Mouse (Mus musculus) gastrocnemius, postnatal 25 days (tissue): Measurements from ENCODE around the gene Gm20219. TPM values are rescaled to one million over a fixed set of nuclear protein-coding genes. Genes with fewer than 3 reads are reported as not detected.

Source experiments
- DNase-seq: peaks from one replicate; pipeline ENCODE4 v3.0.0; 2022
- total RNA-seq, 2 experiments: library from RNA; stranded (reverse); gene quantifications; 1 replicate in 1 of 2; 2 replicates in 1 of 2; pipeline ENCODE4 v1.2.3; 2021

Gene Gm20219
- total RNA-seq, 2 experiments from 2014 or later = 0.43 to 0.78 TPM

DNA sequence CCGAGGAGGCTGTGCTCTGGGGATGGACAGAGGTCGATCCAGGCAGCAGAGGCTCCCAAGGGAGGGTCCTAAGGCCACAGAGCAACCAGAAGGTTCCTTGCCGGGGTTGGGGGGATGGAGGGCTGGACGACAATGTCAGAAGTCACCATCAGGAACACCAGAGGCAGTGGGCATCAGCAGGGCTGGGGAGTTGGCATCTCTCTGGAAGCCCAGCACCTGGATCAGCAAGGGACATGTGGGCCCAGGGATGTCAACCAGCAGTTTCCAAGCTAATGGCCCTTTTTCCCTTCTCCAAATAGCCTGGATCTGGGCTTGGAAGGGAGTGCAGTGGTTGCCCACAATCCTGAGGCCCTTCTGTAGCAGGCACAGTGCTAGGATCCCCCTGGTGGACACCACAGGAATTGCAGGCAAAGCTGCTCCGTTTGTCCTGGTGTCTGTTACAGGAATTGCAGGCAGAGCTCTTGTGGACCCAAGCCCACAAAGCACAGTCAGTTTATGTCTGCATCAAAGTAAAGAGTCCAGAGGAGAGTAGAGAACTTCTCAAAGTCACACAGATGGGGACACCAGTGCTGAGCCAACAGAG is 1.3 kb downstream of the Gm20219 start:
- DNase-seq = peak; percentile 30

- DNase-seq = no peak
These were observed 2.2 kb downstream of the Gm20219 start for GRCm38 (mm10) chr17:56551841-56552581.

GRCm38 (mm10) chr17:56550784-56551475 is 3.3 kb downstream of the Gm20219 start:
- no peak for DNase-seq

DNA sequence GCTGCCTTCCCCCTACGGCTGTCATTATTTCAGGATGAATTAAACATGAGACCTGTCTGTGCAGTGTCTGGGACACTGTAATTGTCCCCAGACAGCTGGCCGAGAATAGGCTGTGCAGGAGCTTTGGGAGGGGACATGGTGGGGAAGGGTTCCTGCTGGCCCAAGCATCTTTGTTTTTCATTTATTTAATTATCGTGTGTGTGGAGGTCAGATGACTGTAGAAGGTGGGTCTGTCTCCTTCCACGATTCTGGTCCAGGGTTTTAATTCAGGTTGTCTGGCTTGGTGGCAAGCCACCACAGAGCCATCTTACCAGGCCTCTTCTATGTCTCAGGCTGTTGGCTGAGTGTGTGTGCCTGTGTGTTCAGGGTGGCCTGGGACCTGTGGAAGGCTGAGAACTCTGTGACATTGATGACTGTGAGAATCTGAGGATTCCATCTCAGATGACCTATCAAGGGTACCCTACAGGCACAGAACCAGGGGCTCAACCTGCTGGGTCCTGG is 5.5 kb downstream of the Gm20219 start:
- DNase-seq = no peak

DNA sequence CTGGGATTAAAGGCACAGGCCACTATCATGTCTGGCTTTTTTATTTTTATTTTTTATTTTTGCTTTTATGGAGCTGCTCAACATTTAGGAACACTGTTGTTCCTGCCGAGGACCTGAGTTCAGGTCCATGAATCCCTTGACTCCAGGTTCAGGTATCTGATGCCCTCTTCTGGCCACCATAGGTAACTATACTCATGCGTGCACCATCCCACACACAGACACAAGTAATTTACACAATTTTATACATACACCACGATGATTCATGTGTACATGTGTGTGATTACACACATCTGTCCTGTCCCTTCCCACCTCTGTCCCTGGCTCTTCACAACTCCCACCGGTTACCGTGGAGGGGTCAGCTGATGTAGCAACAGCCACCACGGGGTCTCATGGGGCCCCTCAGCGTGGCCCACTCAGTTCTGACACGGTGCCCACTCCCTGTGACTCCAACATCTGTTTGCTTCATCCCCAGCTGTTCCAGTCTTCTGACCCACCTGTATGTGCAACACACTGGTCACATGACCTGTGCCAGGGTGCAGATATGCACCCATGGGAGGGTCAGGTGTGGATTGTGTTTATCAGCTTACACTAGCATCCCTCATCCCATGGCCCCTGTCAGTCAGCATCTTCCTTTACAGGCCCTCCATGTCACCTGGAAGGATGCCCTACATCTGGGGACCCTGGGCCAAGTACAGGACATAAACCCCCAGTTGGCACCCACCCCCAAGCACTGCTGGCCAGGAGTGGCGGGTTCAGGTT is 6.2 kb downstream of the Gm20219 start:
- DNase-seq = no peak

GRCm38 (mm10) chr17:56547116-56547845 is 6.9 kb downstream of the Gm20219 start:
- DNase-seq = peak; percentile 49

DNA sequence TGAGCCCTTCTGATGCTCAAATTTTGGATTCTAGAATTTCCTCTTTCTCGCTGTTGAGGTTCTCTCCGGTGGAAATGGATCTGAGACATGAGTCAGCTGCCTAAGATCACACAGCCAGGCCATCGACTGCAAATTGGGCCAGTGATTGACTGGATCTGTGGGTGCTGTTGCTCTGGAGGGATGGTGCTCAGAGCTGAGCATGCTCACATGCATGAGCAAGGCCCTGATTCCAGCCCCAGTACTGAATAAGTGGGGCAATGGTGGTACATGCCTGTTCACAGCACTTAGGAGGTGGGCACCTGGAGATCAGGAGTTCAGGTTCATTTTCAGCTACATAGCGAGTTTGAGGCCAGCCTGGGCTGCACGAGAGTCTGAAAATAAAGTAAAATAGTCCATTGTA is 7.6 kb downstream of the Gm20219 start:
- no peak for DNase-seq

- DNase-seq = no peak
These were observed 8.2 kb downstream of the Gm20219 start for GRCm38 (mm10) chr17:56545945-56546344.

- DNase-seq = no peak
These were observed 9.3 kb downstream of the Gm20219 start for GRCm38 (mm10) chr17:56544699-56545387.

DNA sequence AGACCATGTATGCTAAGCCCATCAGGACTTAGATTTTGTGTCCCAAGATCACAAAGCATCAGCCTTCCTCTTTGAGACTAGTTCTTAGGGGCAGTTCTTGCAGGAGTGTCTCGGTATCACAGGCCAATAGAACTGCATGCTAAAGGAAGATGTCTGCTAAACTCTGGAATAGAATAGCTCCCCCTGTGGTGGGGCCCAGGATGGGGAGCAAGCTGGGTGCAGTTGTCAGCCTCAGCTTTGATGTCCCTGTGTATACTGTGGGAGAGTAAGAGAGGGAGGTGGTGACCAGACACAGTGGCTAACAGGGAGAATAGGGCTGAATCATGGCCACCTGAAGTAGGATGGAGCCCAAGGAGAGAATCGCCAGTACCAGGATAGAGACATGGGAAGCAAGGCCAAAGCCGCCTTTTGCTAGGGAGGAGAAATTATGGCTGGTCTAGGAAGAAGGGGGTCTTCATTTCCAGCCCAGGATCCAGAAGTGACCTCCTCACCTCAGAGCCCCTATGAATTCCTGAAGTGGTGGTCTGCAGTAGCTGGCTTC is 10.4 kb downstream of the Gm20219 start:
- no peak for DNase-seq

GRCm38 (mm10) chr17:56542736-56543135 is 11.5 kb downstream of the Gm20219 start:
- DNase-seq = no peak

- DNase-seq = no peak
These were observed 13.6 kb downstream of the Gm20219 start for GRCm38 (mm10) chr17:56540562-56540975.

GRCm38 (mm10) chr17:56537912-56538311 is 16.3 kb downstream of the Gm20219 start:
- no peak for DNase-seq

DNA sequence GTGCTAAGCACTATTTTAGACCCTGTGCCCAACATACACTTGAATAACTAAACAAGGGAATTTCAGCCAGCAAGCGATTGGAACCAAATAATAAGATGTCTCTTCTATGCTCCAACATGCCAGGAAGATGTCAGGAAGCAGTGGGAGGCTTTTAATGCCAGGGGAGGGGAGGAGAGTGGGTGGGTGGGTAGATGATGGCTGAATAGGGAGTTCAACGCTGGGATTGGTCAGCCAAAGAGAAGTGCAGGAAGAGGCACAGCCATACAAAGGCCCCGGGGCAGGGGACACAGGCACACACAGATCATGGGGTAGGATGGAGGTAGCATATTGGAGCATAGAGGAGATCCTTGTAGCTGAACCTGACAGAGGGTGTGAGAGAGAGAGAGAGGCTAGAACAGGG is 17.3 kb downstream of the Gm20219 start:
- DNase-seq = no peak

- no peak for DNase-seq
These were observed 18.0 kb downstream of the Gm20219 start for GRCm38 (mm10) chr17:56536192-56536591.

GRCm38 (mm10) chr17:56524943-56525342 is 29.2 kb downstream of the Gm20219 start:
- DNase-seq = no peak

DNA sequence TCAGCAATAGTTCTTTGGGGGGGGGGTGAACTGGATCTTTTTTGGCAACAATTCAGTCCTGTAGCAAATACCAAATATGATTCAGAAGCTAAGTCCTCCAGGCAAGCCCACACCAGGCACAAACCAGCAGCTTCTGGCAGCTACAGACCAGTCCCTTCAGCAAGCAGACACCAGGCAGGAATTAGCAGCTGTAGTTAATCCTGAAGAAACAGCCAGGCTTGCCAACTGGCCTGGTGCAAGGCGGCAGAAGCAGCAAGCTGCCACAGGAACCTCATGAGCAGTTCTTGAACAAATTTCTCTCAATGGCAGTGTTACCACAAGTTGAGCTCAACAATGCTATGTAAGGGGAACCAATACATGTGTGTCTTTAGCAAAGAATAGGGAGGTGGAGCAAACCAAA is 31.4 kb downstream of the Gm20219 start:
- no peak for DNase-seq

GRCm38 (mm10) chr17:56515690-56516410 is 38.3 kb downstream of the Gm20219 start:
- DNase-seq = no peak

DNA sequence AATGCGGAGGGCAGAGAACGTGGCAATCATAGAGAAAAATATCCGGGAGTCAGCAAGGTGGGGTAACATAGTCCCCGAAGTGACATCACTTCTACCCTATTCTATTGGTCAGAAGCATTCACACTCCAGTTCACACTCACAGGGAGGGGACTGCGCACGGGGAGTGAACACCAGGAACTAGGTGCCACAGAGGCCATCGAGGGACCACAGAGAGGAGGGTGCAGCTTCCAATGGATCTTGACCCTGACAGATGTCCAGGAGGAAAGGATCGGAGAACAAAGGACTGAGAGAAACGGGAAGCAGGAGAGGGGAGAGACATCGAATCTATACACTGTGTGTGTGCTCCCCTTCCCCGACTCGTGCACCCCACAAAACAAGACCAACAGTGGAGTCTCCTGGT is 39.3 kb downstream of the Gm20219 start:
- DNase-seq = no peak

DNA sequence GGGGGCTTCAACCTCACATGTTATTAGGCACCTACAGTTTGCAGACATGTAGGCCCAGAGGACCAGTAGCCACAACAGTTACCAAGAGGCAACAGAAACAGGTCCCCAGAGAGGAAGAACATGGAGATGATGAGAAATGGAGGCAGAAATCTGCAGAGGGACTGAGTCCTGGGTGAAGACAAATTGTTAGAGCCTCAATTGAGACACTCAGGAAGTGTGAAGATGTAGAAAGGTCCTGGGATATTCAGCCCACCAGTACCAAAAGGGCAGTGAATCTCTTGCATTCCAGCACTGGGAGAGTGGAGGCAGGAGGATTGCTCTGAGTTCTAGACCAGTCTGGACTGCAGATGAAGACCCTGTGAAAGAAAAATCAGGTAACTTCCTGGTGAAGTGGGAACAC is 39.9 kb downstream of the Gm20219 start:
- DNase-seq = no peak
